8 mouse cellular contexts compared by ENCODE assay signal in the genomic region with DNA sequence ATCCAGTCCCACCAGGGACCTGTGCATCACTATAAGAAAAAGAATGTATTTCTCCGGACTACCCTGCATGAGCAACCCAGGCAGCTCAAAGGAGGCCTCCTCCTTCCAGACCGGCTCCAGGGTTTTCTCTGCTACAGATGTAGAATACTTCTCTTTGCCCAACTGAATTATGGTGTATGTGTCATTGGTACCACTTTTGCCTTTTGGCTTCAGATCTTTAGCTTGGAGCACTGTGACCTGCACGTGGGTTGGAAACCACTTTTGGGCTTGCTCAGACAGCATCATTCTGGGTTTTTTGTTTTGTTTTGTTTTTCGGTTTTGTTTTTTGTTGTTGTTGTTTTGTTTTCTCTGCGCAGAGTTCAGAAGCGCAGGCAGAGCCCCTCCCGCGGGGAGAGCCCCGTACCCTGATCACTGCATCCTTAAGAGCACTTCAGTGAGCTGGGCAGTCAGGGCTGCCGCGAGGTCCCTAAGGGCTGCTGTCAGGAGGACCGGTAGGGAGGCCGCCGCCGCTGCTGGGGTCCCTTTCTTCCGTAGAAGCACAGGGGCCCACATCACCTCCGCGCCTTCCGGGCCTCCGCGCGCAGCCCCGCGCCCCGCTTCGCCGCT. TPM values are rescaled to one million over a fixed set of nuclear protein-coding genes. Genes with fewer than 3 reads are reported as not detected.
DNase-seq lines count a peak whose midpoint lies in the region; ATAC-seq and TF ChIP-seq lines count a peak whose summit lies in the region.

No protein-coding gene starts in this region.

- no peaks in the 10 kb centered on the region for H3K79me2 ChIP-seq in liver, adult 2 months (ENCODE audit: control insufficient read depth, insufficient read depth, low read length)

- H3K4me2 ChIP-seq in hindbrain, embryonic 11.5 days (replicated peaks; ENCODE audit: low read depth, low read length): peak overlapping the region; percentile 47

- 2% methylated on average over 26 of the region's 27 CpGs for WGBS in hindbrain, embryonic 11.5 days
- WGBS in liver, adult 2 months: 6% methylated on average over 27 of the region's 27 CpGs

- H3K4me1 ChIP-seq in testis, adult 2 months (ENCODE audit: control insufficient read depth, insufficient read depth, low read length): peaks cover 6% of the 10 kb centered on the region
- peaks cover 7% of the 10 kb centered on the region for H3K4me1 ChIP-seq in cortical plate, adult 2 months (ENCODE audit: control insufficient read depth, insufficient read depth, low read length)
- H3K4me1 ChIP-seq in hindbrain, embryonic 11.5 days (replicated peaks; ENCODE audit: control insufficient read depth, insufficient read depth, low read length): no peaks in the 10 kb centered on the region
- H3K4me1 ChIP-seq in liver, adult 2 months (ENCODE audit: control insufficient read depth, insufficient read depth, low read length): peaks cover 14% of the 10 kb centered on the region; the same call in 1 of the 2 replicates

- DNase-seq in testis, postnatal 10 days (ENCODE audit: low spot score): no peak
- DNase-seq in hindbrain, embryonic 11.5 days (ENCODE audit: low spot score): peak; percentile 52
- DNase-seq in liver, adult 2 months (ENCODE audit: extremely low read depth, low read depth, low spot score): no peak
- DNase-seq in spleen, postnatal 10 days (ENCODE audit: low spot score in 2 of 2): no peak
- DNase-seq in urinary bladder, postnatal 14 days (ENCODE audit: low spot score): no peak

- peak; percentile 12; the same call in 1 of the 2 replicates for TF ChIP-seq POLR2A in testis, adult 2 months (IDR thresholded peaks at IDR 0.05; ENCODE audit: control insufficient read depth, low read depth, low read length)
- no peak for TF ChIP-seq POLR2A in cortical plate, adult 2 months (IDR thresholded peaks at IDR 0.05; ENCODE audit: extremely low read depth, insufficient read depth, low read length)
- TF ChIP-seq POLR2A in liver, adult 2 months (IDR thresholded peaks at IDR 0.05; ENCODE audit: extremely low read depth, insufficient read depth, low read length): no peak

- no peak for TF ChIP-seq CTCF in testis, adult 2 months (IDR thresholded peaks at IDR 0.05; ENCODE audit: control insufficient read depth, insufficient read depth, insufficient replicate concordance, low read depth, low read length)
- TF ChIP-seq CTCF in cortical plate, adult 2 months (IDR thresholded peaks at IDR 0.05; ENCODE audit: extremely low read depth, insufficient read depth, low read length): no peak
- TF ChIP-seq CTCF in liver, adult 2 months (IDR thresholded peaks at IDR 0.05; ENCODE audit: low read depth, low read length): no peak

- no peaks in the 10 kb centered on the region for H3K36me3 ChIP-seq in testis, adult 2 months (ENCODE audit: control insufficient read depth, insufficient read depth, low read length)
- no peaks in the 10 kb centered on the region for H3K36me3 ChIP-seq in hindbrain, embryonic 11.5 days (ENCODE audit: control insufficient read depth, insufficient read depth, low read length)
- no peaks in the 10 kb centered on the region for H3K36me3 ChIP-seq in liver, adult 2 months (ENCODE audit: control insufficient read depth, insufficient read depth, low read length)

- H3K9ac ChIP-seq in hindbrain, embryonic 11.5 days (ENCODE audit: low read depth, low read length): peak overlapping the region; percentile 94
- H3K9ac ChIP-seq in liver, adult 2 months (ENCODE audit: low read depth, low read length): peak overlapping the region; percentile 99

- peak; percentile 88 for ATAC-seq in hindbrain, embryonic 11.5 days (ENCODE audit: low FRiP score)
- peak; percentile 40; the same call in 1 of the 2 replicates for ATAC-seq in neutrophil, adult 5-6 weeks (ENCODE audit: extremely low read depth, insufficient number of reproducible peaks, low FRiP score, poor library complexity, severe bottlenecking)

- H3K27me3 ChIP-seq in testis, adult 2 months (ENCODE audit: control insufficient read depth, insufficient read depth, low read length): no peaks in the 10 kb centered on the region
- H3K27me3 ChIP-seq in hindbrain, embryonic 11.5 days (ENCODE audit: control insufficient read depth, insufficient read depth, low read length): no peaks in the 10 kb centered on the region
- no peaks in the 10 kb centered on the region for H3K27me3 ChIP-seq in liver, adult 2 months (ENCODE audit: control insufficient read depth, insufficient read depth, low read length)

- H3K27ac ChIP-seq in testis, adult 2 months (ENCODE audit: control insufficient read depth, insufficient read depth, low read depth, low read length): peak overlapping the region; percentile 98
- peak overlapping the region; percentile 93 for H3K27ac ChIP-seq in cortical plate, adult 2 months (ENCODE audit: insufficient read depth, low read length)
- peak overlapping the region; percentile 89 for H3K27ac ChIP-seq in hindbrain, embryonic 11.5 days (ENCODE audit: low read depth, low read length)
- peak overlapping the region; percentile 97 for H3K27ac ChIP-seq in liver, adult 2 months (replicated peaks; ENCODE audit: insufficient read depth, low read depth, low read length)

- H3K9me3 ChIP-seq in hindbrain, embryonic 11.5 days (ENCODE audit: control insufficient read depth, low read length): no peaks in the 10 kb centered on the region

- peak overlapping the region; percentile 95 for H3K4me3 ChIP-seq in testis, adult 2 months (ENCODE audit: control insufficient read depth, low read depth, low read length)
- H3K4me3 ChIP-seq in cortical plate, adult 2 months (ENCODE audit: insufficient read depth, low read length): peak overlapping the region; percentile 98
- peak overlapping the region; percentile 83 for H3K4me3 ChIP-seq in hindbrain, embryonic 11.5 days (ENCODE audit: low read depth, low read length)
- peak overlapping the region; percentile 97 for H3K4me3 ChIP-seq in liver, adult 2 months (ENCODE audit: insufficient read depth, low read depth, low read length)

RNA-seq across cellular contexts. Expression of a gene that starts 0.6 kb away (rescaled TPM):
- 15.3 and 15.9 TPM in 2 replicates for polyA plus RNA-seq in testis, adult 2 months (2012; rRNA removed)
- 32.7 and 34.4 TPM in 2 replicates for polyA plus RNA-seq in cortical plate, adult 2 months (2012; rRNA removed)
- polyA plus RNA-seq in hindbrain, embryonic 11.5 days (2014; fragmentation: Nextera tagmentation; extraction: Ambion mirVana): 3.9 and 8.6 TPM in 2 replicates
- total RNA-seq in liver, adult 2 months (2014; rRNA removed): 7.7 and 9.5 TPM in 2 replicates
- 1.0 and 1.1 TPM in 2 replicates for polyA plus RNA-seq in liver, adult 2 months (2012; rRNA removed)
- total RNA-seq in neutrophil, adult 5-6 weeks (2017): 27.4 and 34.0 TPM in 2 replicates
